Mouse (Mus musculus) thymus, postnatal 36 days (tissue): ENCODE results near the gene Atg13.
A peak's percentile ranks its signal among the peaks of the same experiment; 100 is the strongest.

Source experiments
- DNase-seq, 2 experiments: peaks; one replicate each; pipeline ENCODE4 v3.0.0; 2022; ENCODE audit warnings: mixed read lengths in 2 of 2

Gene Atg13

DNA sequence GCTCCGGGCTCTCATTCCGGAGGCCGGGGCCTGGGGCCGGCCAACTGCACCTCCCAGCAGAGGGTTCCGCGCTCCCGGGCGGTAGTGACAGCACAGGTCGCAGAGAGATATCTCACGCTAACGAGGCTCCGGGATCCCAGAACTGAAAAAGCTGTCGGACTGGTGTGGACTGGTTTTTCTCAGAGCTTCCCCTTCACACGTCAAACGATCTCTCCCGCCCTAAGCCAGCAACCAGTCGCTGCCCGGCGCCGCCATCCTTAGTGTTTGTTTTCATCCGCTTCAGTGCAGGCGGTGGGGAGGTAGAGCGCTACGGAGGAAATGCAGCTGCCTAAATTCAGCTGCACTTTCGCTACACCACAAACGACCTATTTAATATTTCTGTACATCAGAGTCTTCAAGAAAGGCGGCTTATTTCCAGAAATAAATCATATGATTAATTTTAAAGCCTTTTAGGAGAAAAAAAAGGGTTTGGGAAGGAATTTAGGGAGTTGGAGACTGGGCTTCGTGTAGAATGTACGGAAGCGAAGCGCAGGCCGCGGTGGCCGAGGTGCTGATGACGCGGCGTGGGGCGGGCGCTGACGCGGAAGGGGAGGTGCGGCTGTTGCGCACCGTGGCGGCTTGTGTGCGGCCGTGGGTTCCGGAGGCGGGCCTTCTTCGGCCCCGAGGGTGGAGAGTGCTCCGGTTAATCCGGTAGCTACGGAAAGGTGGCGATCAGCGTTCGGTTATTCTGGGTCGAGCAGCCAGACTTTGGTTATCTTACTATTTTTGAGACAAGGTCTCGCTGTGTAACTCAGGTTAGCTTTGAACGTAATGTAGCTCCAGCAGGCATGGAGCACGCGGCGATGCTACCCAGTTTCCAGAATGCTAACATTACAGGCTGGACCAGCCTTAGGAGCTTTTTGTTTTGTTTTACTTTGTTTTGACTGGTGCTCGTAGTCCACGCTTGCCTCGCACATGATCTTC lies at the start of gene Atg13, which contains the start of gene Harbi1:
Gene Atg13 (minus strand): TSS at position 305 of the 963 bp plus-strand sequence.
Gene Harbi1 (plus strand): TSS at position 581 of the 963 bp plus-strand sequence.
- DNase-seq, result peak; percentile 90 to 92

- no peak for DNase-seq
Measured at GRCm38 (mm10) chr2:91749811-91750261, 39.5 kb upstream of the Atg13 start.

DNA sequence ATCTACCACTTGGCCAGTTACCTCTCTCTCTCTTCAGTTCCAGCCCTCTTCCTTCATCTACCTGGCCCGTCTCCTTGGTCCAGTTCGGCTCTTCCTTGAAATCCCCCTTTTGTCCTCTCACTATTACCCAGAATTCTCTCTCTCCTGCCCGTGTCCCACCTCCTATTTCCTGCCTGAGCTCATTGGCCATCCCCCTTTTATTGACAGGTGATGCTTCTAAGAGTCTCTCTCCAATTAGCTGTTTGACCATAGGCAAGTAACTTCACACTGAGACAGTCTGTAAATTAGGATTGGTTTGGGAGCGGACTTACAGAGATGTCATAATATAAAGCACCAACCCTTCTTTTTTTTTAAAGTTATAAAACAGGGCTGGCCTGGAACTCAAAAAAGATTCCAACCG lies 34.3 kb upstream of the Atg13 start:
- DNase-seq, result no peak

GRCm38 (mm10) chr2:91739586-91739985 lies 29.2 kb upstream of the Atg13 start:
- no peak for DNase-seq

- no peak for DNase-seq
Measured at GRCm38 (mm10) chr2:91735221-91735620, 24.8 kb upstream of the Atg13 start.

DNA sequence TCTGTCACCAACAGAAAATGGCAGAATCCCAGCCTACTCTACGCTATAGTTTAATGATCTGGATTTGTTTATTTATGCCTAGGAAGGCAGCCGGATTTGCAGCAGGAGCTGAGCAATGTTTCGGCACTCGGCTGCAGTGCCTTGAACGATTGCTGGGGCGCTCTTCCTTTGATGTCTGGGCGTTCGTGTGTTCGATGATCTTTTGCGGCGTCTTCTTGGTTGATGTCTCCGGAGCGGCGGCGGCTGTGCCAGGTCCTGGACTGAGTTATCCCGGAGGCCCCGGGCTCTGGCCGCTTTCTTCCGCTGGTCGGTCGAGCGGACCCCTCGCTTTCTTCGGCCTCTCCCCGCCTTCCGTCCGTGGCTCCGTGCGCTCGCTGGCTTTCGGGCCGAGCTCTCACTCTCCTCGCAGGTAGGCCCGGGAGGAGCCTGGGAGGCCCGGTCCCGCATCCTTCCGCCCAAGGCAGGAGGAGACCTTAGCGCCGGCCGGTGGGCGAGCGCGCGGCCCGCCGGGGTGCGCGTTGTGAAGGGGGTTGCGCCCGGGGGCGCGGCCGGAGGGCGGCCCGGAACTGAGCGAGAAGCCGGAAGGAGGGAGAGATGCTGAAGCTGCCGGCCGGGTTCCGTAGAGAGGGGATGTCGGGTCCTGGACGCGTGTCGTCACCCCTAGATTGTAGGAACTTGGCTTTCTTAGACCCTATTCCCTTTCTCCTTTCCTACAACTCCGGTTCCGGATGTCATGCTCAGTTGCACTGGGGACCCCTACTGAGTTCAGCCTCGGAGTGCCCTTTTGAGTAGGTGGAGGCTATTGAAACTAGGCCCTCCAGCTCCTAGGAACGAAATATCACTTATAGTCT lies 19.8 kb upstream of the Atg13 start, which contains the start of gene Ambra1:
Gene Ambra1 (plus strand): TSS at position 164 of the 851 bp plus-strand sequence.
- peak; percentile 82 to 84 for DNase-seq

GRCm38 (mm10) chr2:91729571-91729970 lies 19.2 kb upstream of the Atg13 start:
- DNase-seq, result no peak

- no peak for DNase-seq
Measured at GRCm38 (mm10) chr2:91727011-91727410, 16.6 kb upstream of the Atg13 start.

GRCm38 (mm10) chr2:91725476-91725875 lies 15.1 kb upstream of the Atg13 start:
- DNase-seq, result peak; percentile 11 to 22

- no peak for DNase-seq
Measured at GRCm38 (mm10) chr2:91724716-91725115, 14.3 kb upstream of the Atg13 start.

- no peak for DNase-seq
Measured at GRCm38 (mm10) chr2:91723951-91724350, 13.6 kb upstream of the Atg13 start.

DNA sequence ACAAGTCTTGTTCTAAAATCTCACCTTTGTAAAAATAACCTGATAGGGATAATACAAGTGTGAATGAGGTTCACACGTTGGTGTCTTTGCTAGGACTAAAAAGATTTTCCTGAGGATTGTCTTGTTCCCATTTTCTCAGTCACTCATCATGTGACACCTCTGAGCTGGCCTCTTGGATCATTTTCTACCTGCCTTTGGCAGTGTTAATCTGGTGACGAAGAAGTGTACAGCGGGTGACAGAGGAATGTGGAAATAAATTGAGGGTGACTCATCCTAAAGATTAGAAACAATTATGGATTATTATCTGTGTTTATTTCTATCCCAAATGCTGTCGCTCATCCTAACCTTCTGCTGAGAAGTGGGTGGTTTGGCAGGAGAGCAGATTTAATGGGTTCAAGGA lies 13.0 kb upstream of the Atg13 start:
- no peak for DNase-seq

DNA sequence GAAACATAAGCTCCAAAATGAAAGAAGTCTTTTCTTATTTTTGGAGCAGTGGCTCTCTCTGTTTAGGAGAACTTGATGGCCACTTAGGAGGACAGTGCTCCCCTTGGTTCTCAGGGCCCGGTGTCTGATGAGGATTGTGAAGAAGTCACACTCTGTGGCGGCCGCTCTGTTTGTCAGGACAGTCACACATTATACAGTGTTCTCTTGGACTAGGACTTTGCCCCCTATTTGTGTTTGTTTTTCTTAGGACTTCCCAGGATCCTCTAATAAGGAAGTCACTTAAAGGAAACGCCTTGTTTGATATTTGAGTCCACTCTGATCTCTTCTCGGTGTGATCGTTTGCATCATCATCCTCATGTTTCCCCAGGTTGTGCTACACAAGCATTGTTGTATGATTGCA lies 7.9 kb upstream of the Atg13 start:
- no peak for DNase-seq

- no peak for DNase-seq
Measured at GRCm38 (mm10) chr2:91714921-91715320, 4.5 kb upstream of the Atg13 start.

GRCm38 (mm10) chr2:91711256-91711925 lies 1.0 kb upstream of the Atg13 start:
- peak in 1 of 2 experiments; percentile 2 for DNase-seq

- no peak for DNase-seq
Measured at GRCm38 (mm10) chr2:91708361-91708760, 2.0 kb downstream of the Atg13 start.

- DNase-seq, result no peak
Measured at GRCm38 (mm10) chr2:91706456-91706855, 3.9 kb downstream of the Atg13 start.

- DNase-seq, result no peak
Measured at GRCm38 (mm10) chr2:91705736-91706135, 4.6 kb downstream of the Atg13 start.

DNA sequence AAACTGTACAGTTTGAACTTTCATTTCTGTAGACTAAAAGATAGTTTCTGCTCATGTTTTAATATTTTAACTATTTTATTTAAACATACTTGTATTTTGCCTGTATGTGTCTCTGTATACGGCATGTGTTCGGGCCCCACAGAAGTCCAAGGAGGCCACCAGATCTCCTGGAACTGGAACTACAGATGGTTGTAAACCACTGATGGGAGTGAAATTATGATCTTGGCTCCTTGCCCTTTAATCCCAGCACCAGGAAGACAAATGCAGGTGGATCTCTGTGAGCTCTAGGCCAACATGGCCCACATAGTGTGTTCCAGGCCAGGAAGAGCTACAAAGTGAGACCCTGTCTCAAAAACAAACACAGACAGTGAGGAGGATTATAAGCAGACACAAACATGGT lies 9.0 kb downstream of the Atg13 start:
- DNase-seq, result no peak

DNA sequence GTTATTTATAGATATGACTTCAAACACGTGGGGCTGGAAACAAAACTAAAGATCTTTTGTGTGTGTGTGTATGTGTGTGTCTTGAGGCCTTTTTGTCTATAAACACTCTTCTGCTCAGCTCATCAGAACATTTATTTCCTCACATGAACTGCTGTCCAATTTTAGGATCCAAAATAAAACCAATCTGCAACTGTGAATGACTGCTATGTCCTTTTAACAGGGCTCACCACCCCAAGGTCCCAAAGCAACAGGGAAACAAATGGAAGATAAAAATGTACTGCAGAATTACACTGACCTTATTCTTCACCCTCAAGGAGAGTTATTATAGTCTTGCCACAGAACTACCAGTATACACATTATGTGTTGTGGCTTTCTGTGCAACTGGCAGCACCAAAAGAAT lies 11.2 kb downstream of the Atg13 start:
- no peak for DNase-seq

GRCm38 (mm10) chr2:91696225-91696590 lies 14.2 kb downstream of the Atg13 start:
- DNase-seq, result no peak

DNA sequence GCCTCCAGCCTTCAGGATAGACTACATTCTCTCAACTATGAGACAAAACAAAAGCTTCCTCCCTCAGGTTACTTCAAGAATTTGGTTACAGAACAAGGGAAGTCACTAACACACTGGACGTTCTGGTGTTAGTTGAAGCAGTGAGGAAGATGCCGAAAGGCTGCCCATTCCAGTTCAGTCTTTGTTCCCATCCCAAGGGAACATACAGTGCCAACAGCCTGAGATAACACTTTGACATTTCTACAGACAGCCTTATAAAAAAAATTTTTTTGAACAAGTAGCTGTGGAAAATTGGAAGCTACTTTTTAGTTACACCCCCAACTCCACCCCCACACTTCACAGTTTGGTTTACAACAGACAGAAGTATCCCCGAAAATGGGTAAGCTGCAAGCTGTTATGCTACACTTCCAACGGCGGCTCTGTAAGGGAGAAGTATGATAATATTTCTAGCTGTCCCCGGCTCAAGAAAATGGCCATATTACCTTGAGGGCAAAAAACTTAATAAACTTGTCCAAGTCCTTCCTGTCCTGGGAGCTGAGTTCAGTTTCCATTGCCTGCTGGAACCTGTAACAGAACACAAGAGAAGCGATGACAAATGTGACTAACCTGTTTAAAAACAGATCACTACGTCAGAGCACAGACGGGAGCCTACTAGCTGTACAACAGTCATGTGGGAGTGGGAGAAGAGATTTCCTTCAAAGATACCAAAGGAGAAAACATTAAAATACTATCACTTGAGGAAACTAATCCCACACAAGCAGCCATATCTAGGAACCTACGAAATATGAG lies 14.7 kb downstream of the Atg13 start:
- DNase-seq, result no peak
